Mouse (Mus musculus) left cerebral cortex, adult 6 months (tissue): Measurements from ENCODE around the gene Fga. TPM values are rescaled to one million over a fixed set of nuclear protein-coding genes. Genes with fewer than 3 reads are reported as not detected.

Source experiments
- long read RNA-seq, 2 experiments: library from polyadenylated mRNA; unstranded; transcript quantifications; one replicate each; pipeline ENCODE4 v2.0.0; 2019 to 2020
- polyA plus RNA-seq: library from polyadenylated mRNA; unstranded; fragments of <200 nt; fragmentation: Nextera tagmentation; gene quantifications from 2 replicates; pipeline ENCODE4 v1.2.3, GENCODE M21; 2021

Fga gene
- polyA plus RNA-seq: not detected in 2 replicates
- long read RNA-seq, experiment 1: 0 reads
- long read RNA-seq, experiment 2: 0 reads

DNA sequence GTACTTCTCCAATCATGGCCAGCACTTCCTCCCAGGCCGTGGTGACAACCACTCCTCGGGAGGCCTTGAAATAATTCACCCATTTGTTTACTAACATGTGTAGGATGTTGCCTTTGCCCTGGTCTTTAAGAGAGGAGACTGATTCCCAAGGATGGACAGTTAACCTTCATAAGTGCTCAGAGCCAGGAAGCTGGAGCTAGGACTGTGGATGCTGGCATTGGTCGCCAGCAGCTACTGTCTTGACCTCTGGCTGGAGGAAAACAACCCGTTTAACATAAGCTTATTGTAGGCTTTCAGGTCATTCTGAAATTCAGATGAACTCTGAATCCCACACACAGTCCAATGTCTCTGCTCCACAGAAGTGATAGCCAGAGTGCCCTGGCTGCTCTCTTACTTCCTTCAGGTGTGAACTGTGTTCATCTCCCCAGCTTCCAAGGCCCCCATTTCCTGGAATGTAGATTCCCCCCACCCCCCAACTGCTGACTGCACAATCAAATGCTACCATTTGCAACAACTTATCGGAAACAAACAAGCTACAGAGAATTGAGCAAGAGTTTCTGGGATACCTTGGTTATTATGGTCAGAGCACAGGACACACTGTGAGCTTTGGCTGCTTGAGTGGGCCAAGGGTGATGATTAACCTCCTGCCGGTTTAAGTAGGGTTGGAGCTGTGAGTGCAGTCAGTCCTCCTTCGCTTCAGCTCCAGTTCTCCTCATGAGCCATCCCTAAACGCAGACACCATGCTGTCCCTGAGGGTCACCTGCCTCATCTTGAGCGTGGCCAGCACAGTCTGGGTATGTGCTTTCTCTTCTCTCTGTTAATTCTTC, at the start of gene Fga:
Fga (plus strand) TSS at position 602 of the 827 bp plus-strand sequence.

DNA sequence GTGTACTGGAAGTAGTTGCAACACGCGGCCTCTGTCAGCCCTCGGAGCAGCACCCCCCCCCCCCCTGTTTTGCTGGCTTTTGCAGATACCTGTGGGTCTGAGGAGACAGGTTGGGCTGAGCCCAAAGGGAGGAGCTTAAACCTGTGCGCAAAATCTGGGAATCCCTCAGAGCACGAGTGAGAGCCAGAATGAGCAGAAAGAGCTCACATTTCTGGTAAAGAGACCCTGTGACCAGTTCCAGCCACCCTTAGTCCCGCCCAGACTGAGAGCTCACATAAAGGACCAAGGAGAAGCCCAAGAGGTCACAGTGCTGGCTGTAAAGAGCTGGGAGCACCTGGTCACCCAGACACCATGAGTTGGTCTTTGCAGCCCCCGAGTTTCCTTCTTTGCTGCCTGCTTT, 18.3 kb upstream of the Fga start, which contains the start of gene Fgg:
Fgg (plus strand) TSS at position 168 of the 400 bp plus-strand sequence.

DNA sequence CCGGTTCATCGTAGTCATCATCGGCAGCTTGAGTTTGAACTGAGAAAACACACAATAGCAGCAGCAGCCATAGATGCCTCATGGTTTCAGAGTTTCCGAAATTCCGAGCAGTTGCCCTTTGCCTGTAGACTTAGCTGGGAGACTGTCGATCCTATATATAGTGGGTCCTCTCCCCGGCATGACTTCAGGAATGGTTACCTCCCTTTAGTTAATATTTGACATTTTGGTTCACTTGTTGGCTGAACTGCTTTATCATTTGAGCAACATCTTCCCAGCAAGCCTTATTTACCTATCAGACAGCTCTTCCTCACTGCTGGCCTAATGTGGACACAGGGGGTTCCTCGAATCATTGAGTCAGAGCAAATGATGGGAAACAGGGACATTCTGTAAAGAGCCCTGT, 23.8 kb downstream of the Fga start, which contains the start of gene Fgb:
Fgb (minus strand) TSS at position 184 of the 400 bp plus-strand sequence.

DNA sequence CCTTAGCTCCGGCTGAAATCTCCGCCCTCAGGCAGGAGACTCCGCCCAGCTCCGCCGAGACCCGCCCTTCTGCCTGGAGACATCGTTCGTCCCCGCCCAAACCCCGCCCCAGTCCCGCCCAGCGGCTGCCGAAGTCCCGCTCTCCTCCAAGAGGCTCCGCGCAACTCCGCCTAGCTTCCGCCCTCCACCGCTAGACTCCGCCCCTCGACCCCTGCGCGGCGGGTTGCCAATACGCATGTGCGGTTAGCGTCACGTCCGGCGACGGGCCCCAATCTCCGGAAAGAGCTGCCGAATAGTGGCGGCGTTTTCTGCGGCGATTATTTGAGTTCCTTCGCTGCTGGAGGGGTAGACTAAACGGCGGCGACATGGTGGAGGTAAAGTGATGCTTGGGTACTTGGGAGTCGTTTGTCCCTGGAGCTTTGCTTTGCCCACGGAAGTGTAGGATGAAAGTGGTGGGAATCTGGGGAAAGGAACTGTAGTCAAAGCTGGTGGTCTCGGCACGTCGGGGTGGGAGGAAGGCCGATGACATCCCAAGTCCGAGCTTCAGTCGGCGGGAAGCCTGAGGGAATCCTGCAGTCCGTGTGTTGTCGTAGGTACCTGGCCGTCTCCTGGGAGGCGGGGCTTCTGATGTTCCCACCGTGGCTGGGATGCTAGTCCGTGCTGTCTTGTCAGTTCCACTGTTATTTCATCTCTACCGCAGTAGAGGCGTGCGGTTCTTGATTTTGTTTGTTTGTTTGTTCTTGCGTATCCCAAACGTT, 29.6 kb downstream of the Fga start, which contains the start of gene Plrg1:
Plrg1 (plus strand) TSS at position 242 of the 758 bp plus-strand sequence.

Other genes starting within 250 kb of the Fga start
- 0.29 and 0.56 TPM in 2 replicates for gene Rbm46, start 149.6 kb upstream of the Fga start, polyA plus RNA-seq
- gene Lrat, start 122.1 kb upstream of the Fga start, polyA plus RNA-seq: 0.03 and 0.09 TPM in 2 replicates
- not detected in 2 replicates for gene Fgg, start 18.4 kb upstream of the Fga start, polyA plus RNA-seq
- not detected in 2 replicates for gene Fgb, start 23.8 kb downstream of the Fga start, polyA plus RNA-seq
- gene Plrg1, start 29.4 kb downstream of the Fga start, polyA plus RNA-seq: 34.4 and 43.9 TPM in 2 replicates
- 0.16 and 0.18 TPM in 2 replicates for gene Dchs2, start 101.9 kb downstream of the Fga start, polyA plus RNA-seq